Mouse (Mus musculus) myocyte (in vitro differentiated cells): ENCODE data around the gene Msh5. TPM values are rescaled to one million over a fixed set of nuclear protein-coding genes. Genes with fewer than 3 reads are reported as not detected.

Source experiments
- H3K27me3 ChIP-seq: one replicate; pipeline ENCODE4 v1.6.1; 2011; ENCODE audit not compliant: control insufficient read depth, insufficient read depth, insufficient read length
- H3K36me3 ChIP-seq: one replicate; pipeline ENCODE4 v1.6.1; 2011; ENCODE audit not compliant: control insufficient read depth, insufficient read depth
- H3K4me2 ChIP-seq: one replicate; pipeline ENCODE4 v1.6.1; 2011; ENCODE audit warnings: low read depth, control low read depth
- H3K4me3 ChIP-seq: one replicate; pipeline ENCODE4 v1.5.1; 2011; ENCODE audit warnings: mild to moderate bottlenecking, control low read depth, moderate library complexity
- H3K79me2 ChIP-seq: one replicate; pipeline ENCODE4 v1.6.1; 2011; ENCODE audit not compliant: control insufficient read depth, insufficient read depth
- H3ac ChIP-seq: one replicate; pipeline ENCODE4 v1.6.1; 2011; ENCODE audit not compliant: control insufficient read depth, insufficient read length
- CEBPB ChIP-seq: IDR thresholded peaks from 2 replicates; pipeline ENCODE4 v1.6.1; 2011; ENCODE audit warnings: mild to moderate bottlenecking, moderate library complexity; ENCODE audit not compliant: poor library complexity, insufficient read depth, severe bottlenecking
- E2F4 ChIP-seq: IDR thresholded peaks from one replicate; pipeline ENCODE4 v1.6.1; 2011; ENCODE audit warnings: mild to moderate bottlenecking, control low read depth, moderate library complexity; ENCODE audit not compliant: insufficient read depth
- MAX ChIP-seq: IDR thresholded peaks from one replicate; pipeline ENCODE4 v1.6.1; 2011; ENCODE audit warnings: low read depth, mild to moderate bottlenecking, control low read depth
- MYOD1 ChIP-seq, 3 experiments: IDR thresholded peaks; one replicate each; pipeline ENCODE4 v1.6.1; 2011; ENCODE audit warnings: control low read depth in 2 of 3, low read depth in 2 of 3, mild to moderate bottlenecking in 2 of 3, moderate library complexity in 1 of 3; ENCODE audit not compliant: insufficient read length in 2 of 3, control insufficient read depth in 1 of 3
- MYOG ChIP-seq, 3 experiments: IDR thresholded peaks; one replicate each; pipeline ENCODE4 v1.6.1; 2011; ENCODE audit warnings: control low read depth in 2 of 3, low read depth in 2 of 3, mild to moderate bottlenecking in 2 of 3; ENCODE audit not compliant: insufficient read length in 2 of 3, control insufficient read depth in 1 of 3, insufficient read depth in 1 of 3
- POLR2A ChIP-seq: IDR thresholded peaks from one replicate; pipeline ENCODE4 v1.6.1; 2011; ENCODE audit warnings: low read depth, mild to moderate bottlenecking, control low read depth, moderate library complexity; ENCODE audit not compliant: insufficient read length
- POLR2AphosphoS2 ChIP-seq: IDR thresholded peaks from one replicate; pipeline ENCODE4 v1.6.1; 2011; ENCODE audit warnings: low read depth, control low read depth; ENCODE audit not compliant: insufficient read length
- REST ChIP-seq: IDR thresholded peaks from one replicate; pipeline ENCODE4 v1.6.1; 2011; ENCODE audit warnings: mild to moderate bottlenecking, control low read depth, moderate library complexity; ENCODE audit not compliant: insufficient read depth, insufficient read length
- SRF ChIP-seq: IDR thresholded peaks from one replicate; pipeline ENCODE4 v1.6.1; 2011; ENCODE audit warnings: low read depth; ENCODE audit not compliant: control insufficient read depth, insufficient read length
- TCF12 ChIP-seq: IDR thresholded peaks from one replicate; pipeline ENCODE4 v1.6.1; 2011; ENCODE audit warnings: mild to moderate bottlenecking, control low read depth; ENCODE audit not compliant: poor library complexity, insufficient read depth, severe bottlenecking
- TCF3 ChIP-seq: IDR thresholded peaks from one replicate; pipeline ENCODE4 v1.6.1; 2011; ENCODE audit warnings: low read depth, control low read depth; ENCODE audit not compliant: insufficient read length
- USF1 ChIP-seq: IDR thresholded peaks from one replicate; pipeline ENCODE4 v1.6.1; 2011; ENCODE audit warnings: low read depth, mild to moderate bottlenecking, control low read depth, moderate library complexity
- polyA plus RNA-seq: library from polyadenylated mRNA; unstranded; fragments of >200 nt; fragmentation: generic; extraction: Trizol; gene quantifications from one replicate; pipeline ENCODE4 v1.2.1, GENCODE M21; 2012; ENCODE audit warnings: missing spikeins

Gene Msh5
- polyA plus RNA-seq, 1 experiment = 2.1 TPM

DNA sequence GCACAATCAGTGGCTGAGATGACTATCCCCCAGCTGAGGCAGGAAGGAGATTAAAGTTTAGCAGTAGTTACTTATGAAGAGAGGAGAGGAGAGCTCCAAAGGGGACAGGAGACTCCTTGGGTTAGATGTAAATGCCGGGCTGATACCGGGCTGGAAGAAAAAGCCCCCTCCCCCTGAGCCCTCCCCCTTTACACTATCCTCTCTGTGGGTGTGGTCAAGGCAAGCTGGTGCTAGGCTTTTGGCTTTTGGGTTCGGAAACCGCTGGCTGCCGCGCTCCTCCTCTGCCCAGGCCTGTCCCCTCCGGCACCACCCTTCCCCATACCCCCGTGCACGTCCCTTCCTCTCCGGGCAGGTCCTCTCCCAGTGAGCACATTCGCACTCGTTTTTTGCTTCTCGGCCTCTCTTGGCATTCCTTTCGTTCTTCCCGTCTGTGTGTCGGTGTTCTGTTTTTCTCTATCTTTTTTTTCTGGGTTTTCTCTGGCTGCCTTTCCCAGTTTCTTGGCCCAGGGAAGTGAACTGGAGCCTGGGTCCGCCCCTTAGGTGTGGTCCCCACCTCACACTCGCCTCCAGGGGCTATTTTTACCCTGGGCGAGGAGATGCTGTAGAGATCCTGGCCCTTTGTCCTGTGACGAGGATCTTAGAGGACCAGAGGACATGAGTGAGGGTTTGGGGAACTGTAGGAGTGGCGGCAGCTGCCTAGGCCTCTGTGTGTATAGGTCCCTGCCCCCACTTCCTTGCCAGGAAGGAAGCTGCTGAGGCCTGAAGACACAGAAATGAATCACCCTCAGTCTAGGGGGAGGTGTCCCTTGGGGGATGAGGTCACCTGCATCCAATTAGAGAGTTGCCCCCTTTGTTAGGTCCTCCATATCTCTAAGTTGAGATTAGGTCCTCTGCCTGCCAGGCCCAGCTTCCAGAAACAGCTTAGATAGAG is 4.9 kb upstream of the Msh5 start:
- no peaks in the 10 kb centered on the region for H3K27me3 ChIP-seq
- H3K4me2 ChIP-seq = peak overlapping the region; percentile 86
- peak overlapping the region; percentile 1 for H3ac ChIP-seq
- TF ChIP-seq CEBPB (no peak), MAX (no peak), SRF (no peak), E2F4 (no peak), TCF3 (no peak), TCF12 (no peak), MYOD1 (IDR thresholded peaks at IDR 0.05; ENCODE audit: control insufficient read depth in 1 of 3, insufficient read length in 2 of 3, low read depth in 2 of 3) (peak; percentile 12 to 70 (median 40)), MYOG (IDR thresholded peaks at IDR 0.05; ENCODE audit: control insufficient read depth in 1 of 3, insufficient read depth in 1 of 3, insufficient read length in 2 of 3, low read depth in 2 of 3) (peak in 1 of 3 experiments; percentile 60), USF1 (no peak), POLR2AphosphoS2 (peak; percentile 77), POLR2A (peak; percentile 65), REST (no peak)
- peak overlapping the region; percentile 96 for H3K4me3 ChIP-seq
- H3K36me3 ChIP-seq = peaks cover 37% of the 10 kb centered on the region
- H3K79me2 ChIP-seq = peaks cover 47% of the 10 kb centered on the region

DNA sequence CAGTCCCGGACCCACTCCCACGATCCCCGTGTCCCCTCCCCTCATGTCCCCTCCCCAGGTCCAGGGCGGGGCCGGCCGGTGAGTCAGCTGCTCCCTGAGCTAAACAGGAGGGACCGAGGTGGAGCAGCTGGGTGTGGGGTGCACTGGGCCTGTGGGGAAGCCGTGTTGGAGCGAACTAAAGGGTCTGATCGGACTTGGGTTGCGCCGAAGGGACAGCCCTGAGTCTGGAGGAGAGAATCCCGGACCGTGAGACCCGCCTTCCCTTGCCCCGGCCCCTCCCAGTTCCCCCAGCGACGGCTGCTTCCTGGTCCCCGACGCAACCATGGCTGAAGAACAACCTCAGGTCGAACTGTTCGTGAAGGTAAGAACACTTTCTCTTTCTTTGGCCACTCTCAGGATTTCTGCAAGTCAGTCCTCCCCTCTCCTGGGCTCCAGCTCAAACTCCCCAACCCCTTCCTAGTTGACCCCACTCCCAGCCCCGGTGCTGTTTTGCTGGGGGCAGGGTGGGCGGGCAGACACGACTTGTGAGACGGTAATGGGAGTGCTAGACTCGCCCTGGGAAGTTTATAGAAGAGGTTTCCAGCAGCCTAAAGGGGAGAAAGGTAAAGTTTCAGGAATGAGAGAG is 3.7 kb upstream of the Msh5 start:
- peaks cover 28% of the 10 kb centered on the region for H3K36me3 ChIP-seq
- peak overlapping the region; percentile 1 for H3ac ChIP-seq
- H3K4me3 ChIP-seq = peak overlapping the region; percentile 96
- peaks cover 47% of the 10 kb centered on the region for H3K79me2 ChIP-seq
- TF ChIP-seq TCF3 (no peak), E2F4 (no peak), REST (no peak), TCF12 (no peak), USF1 (no peak), POLR2A (peak; percentile 88), MYOD1 (IDR thresholded peaks at IDR 0.05; ENCODE audit: control insufficient read depth in 1 of 3, insufficient read length in 2 of 3, low read depth in 2 of 3) (peak in 2 of 3 experiments; percentile 25 to 63), MYOG (IDR thresholded peaks at IDR 0.05; ENCODE audit: control insufficient read depth in 1 of 3, insufficient read depth in 1 of 3, insufficient read length in 2 of 3, low read depth in 2 of 3) (peak in 2 of 3 experiments; percentile 40 to 68), POLR2AphosphoS2 (peak; percentile 89), MAX (no peak)
- H3K4me2 ChIP-seq = peak overlapping the region; percentile 86
- H3K27me3 ChIP-seq = no peaks in the 10 kb centered on the region

DNA sequence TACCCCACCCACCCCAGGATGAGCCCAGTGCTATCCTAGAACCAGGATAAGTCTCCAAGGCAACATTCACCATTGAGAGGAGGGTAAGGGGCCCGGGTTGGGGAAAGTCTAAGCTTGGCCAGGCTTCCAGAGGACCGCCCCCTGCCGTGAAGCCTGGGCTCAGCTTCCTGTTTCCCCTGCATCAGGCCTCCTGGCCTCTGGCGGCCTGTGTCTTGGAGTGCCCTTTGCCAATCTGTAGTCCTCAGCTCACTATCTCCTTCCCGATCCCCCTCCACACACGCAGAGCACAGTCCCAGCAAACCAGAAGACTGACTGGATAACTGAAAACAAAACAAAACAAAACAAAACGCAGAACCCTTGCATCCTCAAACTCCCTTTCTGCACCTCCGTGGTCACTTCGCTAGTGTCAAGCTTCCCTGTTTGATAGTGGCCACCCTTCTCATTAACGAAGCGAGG is 3.0 kb upstream of the Msh5 start, which contains the start of gene Clic1:
Clic1 (plus strand) TSS at position 406 of the 456 bp plus-strand sequence.
- peak within 1 kb of the TSS; percentile 86 for H3K4me2 ChIP-seq
- H3K36me3 ChIP-seq = peaks cover 24% of the 10 kb centered on the region
- no peaks in the 10 kb centered on the region for H3K27me3 ChIP-seq
- H3ac ChIP-seq = peak within 1 kb of the TSS; percentile 1
- TF ChIP-seq MAX (no peak), POLR2A (peak; percentile 47), POLR2AphosphoS2 (peak; percentile 45)
- peak within 1 kb of the TSS; percentile 96 for H3K4me3 ChIP-seq
- H3K79me2 ChIP-seq = peaks cover 43% of the 10 kb centered on the region

DNA sequence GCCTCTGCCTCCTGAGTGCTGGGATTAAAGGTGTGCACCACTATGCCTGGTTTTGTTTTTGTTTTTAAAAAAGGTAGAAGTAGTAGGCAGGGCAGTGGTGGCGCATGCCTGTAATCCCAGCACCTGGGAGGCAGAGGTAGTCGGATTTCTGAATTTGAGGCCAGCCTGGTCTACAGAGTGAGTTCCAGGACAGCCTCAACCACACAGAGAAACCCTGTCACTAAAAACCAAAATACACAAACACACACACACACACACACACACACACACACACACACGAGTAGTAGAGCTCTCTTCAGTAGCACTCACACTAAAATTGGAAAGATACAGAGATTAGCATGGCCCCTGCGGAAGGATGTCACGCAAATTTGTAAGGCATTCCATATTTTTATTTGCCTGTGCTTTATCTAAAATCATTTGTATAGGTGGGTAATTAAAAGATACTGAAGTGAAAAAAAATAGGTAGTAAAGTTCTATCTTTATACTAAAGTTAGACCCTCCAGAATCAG is 2.4 kb upstream of the Msh5 start:
- Histone ChIP-seq H3K4me3 (peak overlapping the region; percentile 96), H3K79me2 (peaks cover 40% of the 10 kb centered on the region), H3K4me2 (peak overlapping the region; percentile 53), H3ac (no peak overlapping the region), H3K36me3 (peaks cover 19% of the 10 kb centered on the region), H3K27me3 (no peaks in the 10 kb centered on the region)
- TF ChIP-seq REST (no peak), POLR2A (no peak), MYOD1 (IDR thresholded peaks at IDR 0.05; ENCODE audit: control insufficient read depth in 1 of 3, insufficient read length in 2 of 3, low read depth in 2 of 3) (no peak), TCF3 (no peak), CEBPB (no peak), MYOG (IDR thresholded peaks at IDR 0.05; ENCODE audit: control insufficient read depth in 1 of 3, insufficient read depth in 1 of 3, insufficient read length in 2 of 3, low read depth in 2 of 3) (no peak), MAX (no peak), SRF (no peak), E2F4 (no peak), USF1 (no peak)
